Mouse (Mus musculus) heart, adult 2 months (tissue): ENCODE measurements at regions not wholly inside any gene's neighbourhood (a gene's known extent, or its start where the extent isn't known, plus 50 kb on each side); places are given as distances from the start of the nearest gene placed in this dataset.

Experiments
- CTCF ChIP-seq: fragments of 200-600 bp; IDR thresholded peaks from 2 replicates; pipeline ENCODE4 v1.8.1; 2022; ENCODE audit warnings: antibody characterized with exemption, mild to moderate bottlenecking, moderate library complexity
- POLR2A ChIP-seq: fragments of 200-500 bp; IDR thresholded peaks from 2 replicates; pipeline ENCODE4 v1.6.1; 2011; ENCODE audit warnings: mild to moderate bottlenecking, low read depth, low read length, control low read depth; ENCODE audit not compliant: insufficient read depth

- TF ChIP-seq CTCF, result no peak
- no peak for TF ChIP-seq POLR2A
Measured at GRCm38 (mm10) chr17:72768266-72768665, 68.0 kb upstream of the Ypel5 start.
